Mouse (Mus musculus) megakaryocyte, embryonic 14.5 days (primary cell): ENCODE data around the gene Nrf1.

Source experiments
- FLI1 ChIP-seq: IDR thresholded peaks from 2 replicates; pipeline ENCODE4 v1.6.1; 2012; ENCODE audit warnings: low read length, inconsistent platforms, mixed read lengths
- GATA1 ChIP-seq: IDR thresholded peaks from 3 replicates; pipeline ENCODE4 v1.6.1; 2012; ENCODE audit warnings: mixed read lengths, low read length, inconsistent platforms, borderline replicate concordance

GRCm38 (mm10) chr6:30126060-30126459 lies 78.3 kb downstream of the Nrf1 start:
- no peak for TF ChIP-seq GATA1
- no peak for TF ChIP-seq FLI1
